Mouse (Mus musculus): Measurements from ENCODE around the gene Tex38.

GRCm38 (mm10) chr4:115820944-115821343 lies 40.1 kb upstream of the Tex38 start:
- TF ChIP-seq POLR2A (IDR thresholded peaks at IDR 0.05; ENCODE audit: low read depth, low read length), result no peak
- no peak for TF ChIP-seq CTCF (IDR thresholded peaks at IDR 0.05; ENCODE audit: borderline replicate concordance, insufficient read depth, low read length)

Data from embryonic fibroblast, embryonic 13.5 days (primary cell).